Mouse (Mus musculus) ovary, postnatal 14 days (tissue): ENCODE results near the gene Dlat.

ENCODE experiments used
- DNase-seq: peaks from one replicate; pipeline ENCODE4 v3.0.0; 2022; ENCODE audit warnings: low spot score

The Dlat gene

GRCm38 (mm10) chr9:50593544-50593943 lies 66.0 kb downstream of the Dlat start:
- no peak for DNase-seq

DNA sequence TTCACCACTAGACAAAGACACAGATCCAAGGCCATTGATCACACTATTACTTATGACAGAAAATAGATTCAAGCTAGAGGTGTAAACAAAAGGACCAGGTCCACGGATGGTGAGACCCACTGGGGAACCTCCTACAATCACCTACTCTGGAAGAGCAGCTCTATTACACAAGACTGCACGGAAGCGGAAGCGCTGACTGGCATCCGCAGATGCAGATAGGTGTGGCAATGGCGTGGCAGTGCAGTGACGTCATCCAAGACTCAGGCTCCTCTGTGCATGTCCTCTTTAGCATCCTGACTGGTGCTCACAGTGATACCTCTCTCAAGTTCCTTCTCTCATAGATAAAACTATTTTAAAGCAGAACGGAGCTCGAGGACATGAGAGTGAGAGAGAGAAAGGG lies 66.6 kb downstream of the Dlat start:
- no peak for DNase-seq

DNA sequence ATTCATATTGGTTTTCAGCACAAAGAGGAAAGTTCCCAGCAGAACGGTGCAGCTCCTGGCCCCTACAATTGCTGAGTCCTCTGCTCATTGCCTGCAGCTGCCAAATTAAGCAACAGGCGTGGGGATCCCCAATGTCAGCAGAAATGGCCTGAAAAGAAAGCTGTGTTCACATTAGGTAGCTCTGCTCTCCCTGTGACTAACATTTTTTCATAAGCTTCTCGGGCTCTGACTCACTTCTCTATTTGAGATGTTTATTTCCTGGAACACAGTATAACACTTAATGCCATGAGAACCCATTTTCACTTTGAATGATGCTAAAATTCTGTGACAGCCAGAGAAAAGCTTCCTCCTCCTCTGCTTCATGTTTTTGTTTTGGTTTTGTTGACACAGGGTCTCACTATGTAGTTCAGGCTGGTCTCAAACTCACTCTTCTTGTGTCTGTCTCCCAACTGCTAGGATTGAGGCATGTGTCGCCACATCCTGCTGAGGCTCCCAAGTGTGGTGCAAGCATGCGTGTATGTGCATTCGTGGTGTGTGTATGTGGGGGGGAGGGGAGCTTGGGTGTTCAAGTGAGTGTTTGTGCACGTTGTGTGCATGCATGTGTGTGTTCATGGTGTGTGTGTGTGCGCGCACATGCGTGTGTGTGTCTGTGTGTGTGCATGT lies 68.6 kb downstream of the Dlat start:
- DNase-seq = no peak

DNA sequence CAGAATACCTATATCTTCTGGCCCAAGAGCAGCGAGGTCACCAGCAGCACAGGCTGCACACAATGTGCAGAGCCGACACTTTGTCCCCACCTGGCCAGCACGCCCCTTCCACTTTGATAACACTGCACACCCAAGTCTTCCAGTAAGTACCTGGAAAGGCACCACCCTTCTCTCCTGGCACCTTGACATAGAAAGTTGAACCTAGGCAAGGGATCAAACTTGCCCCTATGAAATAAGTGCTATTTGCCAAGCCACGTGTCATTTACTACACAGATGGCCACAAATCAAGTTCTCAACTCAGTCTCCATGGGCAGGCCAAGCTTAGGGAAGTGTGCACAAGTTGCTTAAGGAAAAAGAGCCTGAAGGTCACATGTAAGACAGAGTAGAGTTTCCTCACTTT lies 72.6 kb downstream of the Dlat start:
- no peak for DNase-seq

DNA sequence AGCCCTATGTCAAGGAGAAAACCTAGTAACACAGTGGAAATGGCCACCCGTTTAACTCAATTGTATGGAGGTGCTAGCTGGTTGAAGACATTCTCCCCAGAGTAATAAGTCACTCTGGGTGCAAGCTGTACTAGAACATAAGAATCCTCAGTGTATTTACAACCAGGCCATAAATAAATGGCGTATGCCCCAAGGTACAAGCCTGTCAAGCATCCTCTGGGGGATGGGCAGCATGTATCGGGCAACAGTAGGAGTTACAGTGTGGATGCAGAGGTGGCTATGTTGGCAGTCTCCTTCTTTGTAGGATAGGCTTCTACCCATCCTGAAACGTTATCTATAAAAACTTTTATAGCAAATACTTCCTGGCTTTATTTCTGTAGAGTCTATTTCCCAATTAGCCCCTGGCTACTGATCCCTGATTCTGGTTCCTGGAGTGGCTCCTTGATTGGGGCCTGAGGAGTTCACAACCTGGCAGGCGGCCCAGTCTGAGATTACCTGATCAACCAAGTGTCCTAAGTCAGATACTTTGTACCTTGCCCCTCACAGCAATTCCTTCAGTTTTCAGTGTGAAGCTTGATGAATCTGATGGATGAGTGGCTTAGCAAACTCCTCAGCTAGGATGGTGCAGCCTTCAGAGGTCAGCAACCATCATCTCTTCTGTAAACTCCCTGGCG lies 74.3 kb downstream of the Dlat start:
- DNase-seq = no peak
